Mouse (Mus musculus) mesoderm, embryonic 11.5 days (tissue): ENCODE measurements around the gene Xpnpep1.

ENCODE experiments used
- DNase-seq: peaks from one replicate; pipeline ENCODE4 v3.0.0-alpha.2; 2012; ENCODE audit warnings: low read depth, low spot score

Gene Xpnpep1

GRCm38 (mm10) chr19:53032647-53033046 lies 7.4 kb downstream of the Xpnpep1 start:
- DNase-seq = no peak

- DNase-seq = no peak
These were observed 8.1 kb downstream of the Xpnpep1 start for GRCm38 (mm10) chr19:53031957-53032371.

- no peak for DNase-seq
These were observed 9.7 kb downstream of the Xpnpep1 start for GRCm38 (mm10) chr19:53030279-53030678.

- no peak for DNase-seq
These were observed 10.3 kb downstream of the Xpnpep1 start for GRCm38 (mm10) chr19:53029686-53030085.

GRCm38 (mm10) chr19:53029045-53029444 lies 11.0 kb downstream of the Xpnpep1 start:
- DNase-seq = no peak

GRCm38 (mm10) chr19:53028216-53028615 lies 11.8 kb downstream of the Xpnpep1 start:
- no peak for DNase-seq

GRCm38 (mm10) chr19:53023189-53023588 lies 16.8 kb downstream of the Xpnpep1 start:
- DNase-seq = no peak

GRCm38 (mm10) chr19:53022037-53022614 lies 17.9 kb downstream of the Xpnpep1 start:
- DNase-seq = no peak

GRCm38 (mm10) chr19:53021537-53021936 lies 18.5 kb downstream of the Xpnpep1 start:
- no peak for DNase-seq

- DNase-seq = peak; percentile 63
These were observed 20.1 kb downstream of the Xpnpep1 start for GRCm38 (mm10) chr19:53019716-53020463.

- no peak for DNase-seq
These were observed 22.1 kb downstream of the Xpnpep1 start for GRCm38 (mm10) chr19:53017954-53018353.

- DNase-seq = no peak
These were observed 22.8 kb downstream of the Xpnpep1 start for GRCm38 (mm10) chr19:53017248-53017647.

GRCm38 (mm10) chr19:53014910-53015710 lies 24.9 kb downstream of the Xpnpep1 start:
- no peak for DNase-seq

- DNase-seq = no peak
These were observed 26.3 kb downstream of the Xpnpep1 start for GRCm38 (mm10) chr19:53013744-53014143.

GRCm38 (mm10) chr19:53013341-53013740 lies 26.7 kb downstream of the Xpnpep1 start:
- DNase-seq = no peak

GRCm38 (mm10) chr19:53010941-53011340 lies 29.1 kb downstream of the Xpnpep1 start:
- no peak for DNase-seq

GRCm38 (mm10) chr19:53008921-53009320 lies 31.1 kb downstream of the Xpnpep1 start:
- DNase-seq = no peak

- DNase-seq = peak; percentile 60
These were observed 31.9 kb downstream of the Xpnpep1 start for GRCm38 (mm10) chr19:53008020-53008705.

- DNase-seq = no peak
These were observed 34.0 kb downstream of the Xpnpep1 start for GRCm38 (mm10) chr19:53005978-53006377.

GRCm38 (mm10) chr19:53003554-53004365 lies 36.3 kb downstream of the Xpnpep1 start:
- DNase-seq = no peak
